Mouse (Mus musculus): ENCODE data around the gene Gm49387.
A peak's percentile ranks its signal among the peaks of the same experiment; 100 is the strongest.

The Gm49387 gene

DNA sequence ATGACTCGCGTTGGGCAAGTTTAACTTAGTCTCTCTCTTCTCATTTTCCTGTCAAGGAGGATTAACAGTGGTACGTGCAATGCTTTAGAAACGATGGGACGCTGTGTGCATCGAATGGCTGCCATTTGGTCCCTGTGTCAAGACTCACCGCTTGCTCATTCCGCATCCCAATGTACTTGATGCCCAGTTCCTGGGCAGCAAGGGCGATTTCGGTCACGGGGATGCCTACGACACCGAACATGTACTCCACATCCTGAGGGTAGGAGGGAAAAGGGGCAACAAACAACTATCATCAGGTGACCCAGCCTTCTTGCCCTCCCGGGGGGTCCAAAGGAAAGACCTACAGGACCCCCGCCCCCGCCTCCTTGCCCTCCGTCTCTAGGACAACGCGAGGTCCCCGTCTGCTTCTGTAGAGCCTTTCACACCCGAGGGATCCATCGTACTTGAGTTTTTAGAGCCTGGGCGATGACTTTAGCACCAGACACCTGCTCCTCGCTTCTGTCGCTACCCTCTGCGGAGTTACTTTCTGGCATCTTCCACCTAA, at the start of gene Gm49387:
TSS of gene Gm49387 (minus strand) at position 533 of the 544 bp plus-strand sequence.
- no peak for DNase-seq

DNA sequence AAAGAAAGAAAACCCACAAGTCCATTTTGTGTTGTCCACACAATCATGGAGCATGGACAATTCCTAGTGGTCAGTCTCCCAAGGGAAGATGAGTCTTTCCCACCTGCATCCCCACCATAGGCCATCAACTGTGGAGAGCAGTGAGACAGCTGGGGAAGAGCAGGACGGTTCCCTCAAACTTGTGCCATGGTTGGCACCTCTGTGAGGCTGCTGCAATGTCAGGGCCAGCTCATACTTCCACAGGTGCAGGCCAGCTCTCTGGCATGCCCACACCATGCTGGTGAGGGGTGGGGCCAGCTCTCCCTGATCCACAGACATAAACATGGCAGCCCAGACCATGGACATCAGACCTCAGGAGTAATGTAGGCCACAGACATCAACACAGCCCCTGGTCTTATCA, 45.6 kb upstream of the Gm49387 start:
- no peak for DNase-seq

DNA sequence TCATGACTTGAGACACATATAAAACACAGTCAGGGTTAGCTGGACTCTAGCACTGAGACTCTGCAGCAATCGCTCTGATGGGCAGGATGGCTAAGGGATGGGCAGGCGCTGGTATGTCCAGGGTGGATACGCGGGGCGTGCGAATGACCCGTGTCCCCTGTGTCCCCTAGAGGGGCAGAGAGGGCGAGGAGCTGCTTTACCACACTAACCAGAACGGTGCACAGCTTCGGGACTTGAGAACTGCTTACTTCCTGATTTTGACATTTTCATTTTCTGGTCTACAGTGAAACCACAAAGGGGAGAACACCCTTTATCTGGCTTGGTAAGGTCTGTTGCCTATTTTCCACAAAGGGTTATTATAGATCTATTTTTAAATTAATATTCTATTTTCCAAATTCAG, 45.0 kb upstream of the Gm49387 start:
- DNase-seq, result no peak

DNA sequence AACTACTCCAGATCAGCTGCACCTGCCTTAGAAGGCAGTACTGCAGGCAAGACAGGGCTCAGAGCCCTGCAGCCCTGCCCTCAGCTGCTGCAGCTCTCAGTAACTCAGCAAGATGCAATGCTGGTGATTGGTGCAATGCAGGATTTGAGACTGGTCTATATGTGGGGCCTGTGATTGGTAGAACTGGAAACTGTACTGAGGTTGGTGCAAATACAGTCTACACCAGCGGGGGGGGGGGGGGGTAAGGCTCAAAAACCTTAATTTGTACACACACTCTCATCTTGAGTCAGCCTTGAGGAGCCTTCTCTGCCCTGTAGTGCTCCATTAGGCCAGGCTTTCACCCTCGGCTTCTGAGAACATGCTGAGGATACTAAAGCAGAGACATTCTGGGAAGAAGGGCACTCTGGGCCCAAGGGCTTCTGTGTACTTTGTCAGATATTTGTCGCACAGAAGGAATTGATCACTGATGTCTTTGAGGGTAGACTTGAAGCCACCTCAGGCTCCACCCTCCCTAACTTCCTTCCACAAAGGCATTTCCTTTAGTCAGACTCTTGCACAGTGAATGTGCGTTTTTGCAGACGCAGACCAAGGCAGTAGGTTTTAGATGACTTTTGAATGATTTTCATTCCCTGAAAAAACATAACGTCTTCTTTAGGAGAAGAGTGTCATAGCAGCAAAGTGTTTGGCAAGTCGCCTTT, 43.8 kb upstream of the Gm49387 start:
- no peak for DNase-seq

DNA sequence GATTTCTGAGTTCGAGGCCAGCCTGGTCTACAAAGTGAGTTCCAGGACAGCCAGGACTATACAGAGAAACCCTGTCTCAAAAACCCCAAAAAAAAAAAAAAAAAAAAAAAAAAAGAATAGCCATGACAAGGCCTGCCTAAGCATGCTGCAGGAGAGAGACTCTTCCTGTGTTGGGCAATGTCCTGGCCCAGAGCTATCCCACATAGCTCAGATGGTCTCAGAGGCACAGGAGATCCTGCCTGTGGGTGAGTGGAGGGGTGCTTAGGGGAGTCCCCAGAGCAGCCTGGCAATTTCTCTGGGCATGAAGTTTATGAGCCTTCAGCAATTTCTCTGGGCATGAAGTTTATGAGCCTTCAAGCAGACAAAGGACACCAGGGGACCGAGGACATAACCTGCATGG, 42.9 kb upstream of the Gm49387 start:
- DNase-seq, result no peak

DNA sequence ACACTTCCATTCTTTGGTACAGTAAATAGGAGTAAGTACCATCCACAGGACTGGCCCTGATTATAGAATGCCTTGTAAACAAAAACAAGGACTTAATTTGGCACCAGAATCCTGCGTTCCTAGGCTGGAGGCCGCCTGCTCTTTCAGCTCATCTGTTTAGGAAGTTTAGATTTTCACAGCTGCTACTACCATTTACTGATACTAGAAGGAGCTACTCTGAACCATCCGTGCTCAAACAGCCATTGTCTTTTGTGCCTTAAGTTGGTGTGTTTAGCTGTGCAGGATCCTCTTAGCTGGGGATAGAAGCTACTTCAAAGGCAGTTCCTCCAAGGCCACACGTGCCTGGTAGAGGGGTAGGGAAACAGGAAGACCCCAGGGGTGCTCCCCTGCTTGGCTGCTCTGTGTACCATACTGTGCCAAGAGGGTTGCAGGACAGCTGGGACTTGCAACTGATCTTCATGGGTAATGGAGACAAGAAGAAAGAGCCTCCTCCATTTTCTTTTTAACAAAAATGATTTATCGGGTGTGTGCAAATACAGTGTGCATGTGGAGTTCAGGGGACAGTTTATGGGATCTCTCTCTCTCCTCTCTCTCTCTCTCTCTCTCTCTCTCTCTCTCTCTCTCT, 41.4 kb upstream of the Gm49387 start:
- DNase-seq, result no peak

DNA sequence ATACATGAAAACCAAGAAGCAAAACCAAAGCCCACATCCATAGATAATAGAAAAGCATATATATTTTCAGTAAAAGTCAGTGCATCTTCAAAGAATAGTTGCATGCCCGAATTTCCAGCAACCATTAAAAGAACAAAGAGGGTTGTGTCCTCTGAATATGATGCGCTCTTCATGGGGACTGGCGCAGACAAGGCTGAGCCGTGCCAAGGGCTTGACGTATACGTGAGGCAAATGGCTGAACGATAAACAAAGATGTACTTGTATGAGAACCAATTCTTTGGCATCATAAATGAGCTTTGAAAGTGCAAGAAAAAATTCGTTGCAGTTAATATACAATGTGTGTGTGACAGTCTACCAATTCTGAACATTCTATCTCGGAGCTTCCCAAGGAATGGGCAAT, 40.6 kb upstream of the Gm49387 start:
- peak; percentile 73 for DNase-seq

DNA sequence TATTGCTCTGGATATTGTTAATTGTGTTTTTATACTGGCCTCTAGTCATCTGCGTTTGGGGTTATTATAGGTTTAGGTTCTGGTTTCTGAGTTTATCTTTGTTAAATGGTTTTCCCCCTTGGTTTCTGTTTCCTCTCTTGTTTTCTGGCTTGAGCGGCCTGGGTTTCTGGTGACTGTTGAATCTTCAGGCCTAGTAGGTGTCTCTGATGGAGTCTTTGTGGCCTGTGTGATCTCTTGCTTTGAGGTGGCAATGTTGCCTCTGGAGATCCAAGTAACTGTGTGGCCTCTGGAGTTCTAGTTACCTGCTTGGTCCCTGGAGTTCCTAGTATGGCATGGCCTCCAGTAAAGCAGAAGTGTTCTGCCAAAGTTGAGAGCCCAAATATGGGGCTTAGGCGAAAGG, 40.0 kb upstream of the Gm49387 start:
- DNase-seq, result no peak

DNA sequence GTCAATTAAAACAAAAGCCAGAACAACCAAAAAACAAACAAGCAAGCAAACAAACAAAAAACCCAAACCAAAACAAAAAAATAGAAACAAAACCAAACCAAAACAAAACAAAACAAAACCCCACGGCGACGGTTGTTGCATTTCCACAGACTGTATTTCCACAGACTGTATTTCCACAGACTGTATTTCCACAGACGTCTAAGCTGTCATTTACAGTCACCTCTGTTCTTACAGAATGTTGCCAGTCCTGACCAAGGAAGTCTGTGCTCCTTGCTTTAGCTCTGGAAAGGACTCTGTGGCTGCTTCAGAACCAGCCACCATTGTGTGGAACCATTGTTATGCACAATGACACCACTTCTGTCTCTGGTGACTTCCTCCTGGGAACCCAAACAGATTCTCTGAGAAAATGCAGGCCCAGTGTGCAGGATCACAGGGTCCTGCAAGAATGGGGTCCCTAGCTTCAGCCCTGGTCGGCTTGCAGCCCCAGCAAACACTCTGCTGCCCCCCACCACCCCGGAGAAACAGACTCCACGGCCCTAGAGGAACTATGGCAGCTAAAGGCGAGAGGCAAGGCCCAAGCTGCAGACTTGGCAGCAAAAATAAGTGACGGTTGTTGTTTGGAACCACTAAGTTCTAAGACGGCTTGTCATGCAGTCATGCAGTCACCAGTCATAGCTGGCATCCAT, 31.1 kb upstream of the Gm49387 start:
- no peak for DNase-seq

DNA sequence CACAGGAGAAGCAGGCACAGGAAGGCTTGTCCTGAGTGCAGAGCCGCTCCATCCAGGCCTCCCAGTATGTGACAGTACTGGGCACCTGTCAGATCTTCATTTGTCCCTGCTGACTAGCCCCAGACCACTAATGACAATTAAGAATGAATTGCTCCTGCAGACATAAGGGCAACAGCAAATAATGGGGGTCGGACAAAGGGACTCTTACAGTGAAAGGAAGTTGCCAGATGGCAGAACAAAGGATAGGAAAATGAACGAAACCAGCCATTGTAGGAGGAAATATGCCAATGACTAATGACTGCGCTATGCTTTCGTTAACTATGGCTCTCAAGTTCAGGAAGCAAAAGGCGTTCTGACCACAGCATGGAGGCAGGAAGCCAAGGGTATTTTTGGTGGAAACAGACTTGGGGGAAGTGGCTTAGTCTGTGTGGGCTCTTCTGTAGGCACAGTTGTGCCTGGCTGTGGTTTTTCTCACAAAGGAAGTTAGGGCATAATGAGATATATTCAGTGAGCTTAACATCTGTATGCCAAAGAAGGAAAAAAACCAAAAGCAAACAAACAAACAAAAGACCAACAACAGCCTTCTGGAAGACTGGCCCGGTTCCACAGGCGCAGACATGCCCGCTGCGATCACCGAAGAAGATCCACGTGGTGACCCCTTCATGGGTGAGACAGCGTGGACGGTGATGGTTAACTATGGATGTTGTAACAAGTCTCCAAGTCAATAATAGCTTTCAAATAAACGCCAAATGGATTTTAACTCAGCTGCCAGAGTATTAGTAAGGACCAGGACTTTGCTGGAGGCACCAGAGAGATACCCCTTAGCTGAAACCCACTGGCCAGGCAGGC, 29.2 kb upstream of the Gm49387 start:
- DNase-seq, result peak; percentile 72

DNA sequence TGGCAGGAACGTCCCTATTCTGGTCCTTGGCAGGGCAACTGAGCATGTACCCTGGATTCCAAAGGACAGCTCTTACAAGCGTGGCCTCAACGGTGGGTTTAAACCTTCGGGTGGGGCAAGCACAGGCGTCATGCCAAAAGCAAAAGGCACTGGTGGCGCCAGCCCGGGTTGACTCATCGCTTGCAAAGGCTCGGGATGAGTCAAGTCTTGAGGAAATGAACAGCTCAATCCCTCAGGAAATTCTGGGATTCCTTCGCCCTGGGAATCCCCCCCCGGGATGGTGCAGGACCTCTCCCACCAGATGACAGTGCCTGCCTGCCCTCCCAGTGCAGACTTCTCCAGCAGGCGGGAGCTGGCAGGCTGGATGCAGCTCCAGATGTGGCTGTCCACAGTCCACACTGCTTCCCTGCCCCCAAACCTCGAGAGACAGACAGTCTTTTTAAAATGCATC, 28.5 kb upstream of the Gm49387 start:
- DNase-seq, result peak; percentile 70

DNA sequence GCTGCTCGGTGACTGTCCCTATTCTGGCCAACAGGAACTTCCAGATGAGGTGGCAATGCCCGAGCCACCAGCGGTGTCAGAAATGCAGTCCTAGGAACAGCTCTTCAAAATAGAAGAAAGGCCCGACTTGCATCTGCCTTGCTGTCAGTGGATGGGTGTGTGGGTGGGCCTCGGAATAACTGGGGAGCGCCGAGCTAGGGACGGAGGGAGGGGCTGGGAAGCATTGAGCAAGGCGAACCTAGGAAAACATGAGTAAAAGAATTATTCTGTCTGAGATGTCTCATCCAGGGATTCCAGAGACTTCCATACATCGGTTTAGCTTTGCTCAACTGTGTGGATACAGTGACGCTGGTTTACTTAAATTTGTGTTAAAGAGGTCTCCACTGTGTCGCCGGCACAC, 27.6 kb upstream of the Gm49387 start:
- DNase-seq, result peak; percentile 64

DNA sequence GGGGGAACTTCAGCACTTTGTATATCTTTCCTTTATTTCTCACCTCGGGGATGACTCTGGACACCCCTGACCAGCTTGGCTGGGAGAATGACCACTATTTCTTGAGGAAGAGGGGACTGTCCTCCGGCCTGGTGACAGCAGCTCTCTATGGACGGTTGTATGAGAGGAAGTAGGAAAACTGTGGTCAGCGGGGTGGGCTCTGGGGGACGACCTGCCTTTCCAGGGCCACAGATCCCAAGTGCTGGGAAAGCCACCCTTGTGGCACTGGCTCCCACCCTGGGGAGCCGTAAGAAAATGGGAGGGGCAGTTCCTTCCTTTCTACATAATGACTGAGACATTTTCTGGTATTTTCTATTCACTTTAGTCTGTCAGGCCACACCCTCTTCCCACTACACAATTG, 27.1 kb upstream of the Gm49387 start:
- no peak for DNase-seq

DNA sequence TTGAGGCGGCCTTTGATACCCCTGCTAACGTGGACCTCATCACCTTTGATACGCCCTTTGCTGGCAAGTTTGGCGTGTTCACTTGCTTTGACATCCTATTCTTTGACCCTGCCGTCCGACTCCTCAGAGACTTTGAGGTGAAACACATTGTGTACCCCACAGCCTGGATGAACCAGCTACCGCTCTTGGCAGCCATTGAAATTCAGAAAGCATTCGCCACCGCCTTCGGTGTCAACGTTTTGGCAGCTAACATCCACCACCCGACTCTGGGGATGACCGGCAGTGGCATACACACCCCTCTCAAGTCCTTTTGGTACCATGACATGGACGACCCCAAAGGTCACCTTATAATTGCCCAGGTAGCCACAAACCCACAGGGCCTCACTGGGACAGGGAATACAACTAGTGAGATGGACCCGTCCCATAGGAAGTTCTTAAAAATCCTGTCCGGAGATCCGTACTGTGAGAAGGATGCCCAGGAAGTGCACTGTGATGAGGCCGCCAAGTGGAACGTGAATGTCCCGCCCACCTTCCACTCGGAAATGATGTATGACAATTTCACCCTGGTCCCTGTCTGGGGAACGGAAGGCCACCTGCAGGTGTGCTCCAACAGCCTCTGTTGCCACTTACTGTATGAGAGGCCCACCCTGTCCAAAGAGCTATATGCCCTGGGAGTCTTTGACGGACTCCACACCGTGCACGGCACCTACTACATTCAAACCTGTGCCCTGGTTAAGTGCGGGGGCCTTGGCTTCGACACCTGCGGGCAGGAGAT, 26.4 kb upstream of the Gm49387 start:
- DNase-seq, result no peak

DNA sequence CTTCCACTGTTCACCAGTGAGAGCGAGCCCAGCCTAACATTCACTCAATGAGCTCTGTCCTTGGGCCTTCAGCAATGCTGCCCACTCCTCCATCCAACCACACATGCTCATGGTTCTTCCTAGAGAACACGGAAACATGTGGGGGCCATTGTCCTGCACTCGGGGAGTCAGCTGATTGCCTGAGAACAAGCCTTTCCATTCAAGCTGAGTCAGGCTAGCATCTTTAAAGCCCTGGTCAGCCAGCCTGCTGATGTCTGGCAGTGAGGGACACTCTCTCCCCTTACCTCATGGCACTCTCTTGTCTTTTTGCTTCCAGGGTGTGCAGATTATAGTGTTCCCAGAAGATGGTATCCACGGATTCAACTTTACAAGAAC, 24.9 kb upstream of the Gm49387 start:
- DNase-seq, result peak; percentile 65

DNA sequence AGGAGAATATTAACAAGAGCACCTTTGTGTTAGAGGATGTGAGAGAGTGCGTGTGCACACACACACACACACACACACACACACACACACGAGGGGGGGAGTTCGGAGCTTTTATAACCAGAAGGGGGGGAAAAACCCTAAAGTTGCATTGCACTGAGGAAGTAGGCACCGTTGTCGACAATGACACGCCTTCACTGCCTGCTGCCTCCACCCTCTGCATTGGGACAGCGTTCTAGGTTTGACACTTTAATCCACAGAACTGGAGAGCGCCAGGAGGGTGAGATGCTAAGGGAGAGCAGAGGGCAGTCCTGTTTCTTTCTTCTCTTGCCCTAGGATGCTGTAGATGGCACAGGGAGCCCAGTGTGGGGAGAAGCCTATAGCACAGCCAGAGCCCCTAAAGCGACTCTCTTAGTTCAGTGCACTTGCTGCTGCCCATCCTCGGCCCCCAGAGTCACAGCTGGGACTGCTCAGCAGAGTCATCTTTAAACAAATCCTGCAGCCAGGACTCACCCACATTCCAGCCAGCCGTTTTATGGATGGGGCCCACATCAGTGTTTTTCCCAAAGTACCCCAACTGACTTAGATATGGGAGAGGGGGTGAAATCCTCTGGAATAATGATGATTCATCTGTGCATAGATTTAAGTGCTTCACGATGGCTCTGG, 24.4 kb upstream of the Gm49387 start:
- DNase-seq, result no peak

DNA sequence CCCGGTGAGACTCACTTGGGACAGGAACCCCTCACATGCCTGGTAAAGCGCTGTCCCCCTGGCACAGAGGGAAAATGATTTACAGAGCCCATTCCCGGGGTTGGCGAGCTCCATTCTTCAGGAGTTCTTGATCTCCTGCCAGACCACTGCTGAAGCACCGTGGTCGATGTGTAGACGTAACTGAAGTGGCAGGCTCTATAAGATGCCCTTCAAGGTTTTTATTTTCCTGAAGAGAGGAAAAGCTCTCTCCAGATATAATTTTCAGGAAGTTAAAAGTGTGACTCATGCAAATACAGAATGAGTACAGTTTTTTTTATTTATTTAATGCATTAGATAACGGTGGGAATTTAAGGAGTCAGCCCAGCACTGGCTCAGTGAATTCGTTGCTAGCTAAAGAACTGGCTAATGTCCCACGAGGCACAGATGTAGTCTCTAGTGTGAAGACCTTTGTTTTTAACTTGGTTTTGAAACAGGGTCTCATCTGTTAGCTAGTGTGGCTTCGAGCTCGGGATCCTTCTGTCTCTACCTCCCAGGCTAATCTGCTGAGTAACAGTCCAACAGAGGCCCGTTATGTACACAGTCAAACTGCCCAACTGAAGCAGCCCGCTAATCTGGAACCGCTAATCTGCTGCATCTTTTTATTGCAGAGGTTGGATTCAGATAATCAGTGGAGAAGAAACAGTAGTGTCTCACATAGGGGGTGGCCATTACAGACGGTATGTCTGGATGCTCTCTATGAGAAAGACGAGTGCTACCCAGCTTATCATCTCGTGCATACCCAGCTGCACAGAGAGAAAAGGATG, 23.6 kb upstream of the Gm49387 start:
- no peak for DNase-seq

DNA sequence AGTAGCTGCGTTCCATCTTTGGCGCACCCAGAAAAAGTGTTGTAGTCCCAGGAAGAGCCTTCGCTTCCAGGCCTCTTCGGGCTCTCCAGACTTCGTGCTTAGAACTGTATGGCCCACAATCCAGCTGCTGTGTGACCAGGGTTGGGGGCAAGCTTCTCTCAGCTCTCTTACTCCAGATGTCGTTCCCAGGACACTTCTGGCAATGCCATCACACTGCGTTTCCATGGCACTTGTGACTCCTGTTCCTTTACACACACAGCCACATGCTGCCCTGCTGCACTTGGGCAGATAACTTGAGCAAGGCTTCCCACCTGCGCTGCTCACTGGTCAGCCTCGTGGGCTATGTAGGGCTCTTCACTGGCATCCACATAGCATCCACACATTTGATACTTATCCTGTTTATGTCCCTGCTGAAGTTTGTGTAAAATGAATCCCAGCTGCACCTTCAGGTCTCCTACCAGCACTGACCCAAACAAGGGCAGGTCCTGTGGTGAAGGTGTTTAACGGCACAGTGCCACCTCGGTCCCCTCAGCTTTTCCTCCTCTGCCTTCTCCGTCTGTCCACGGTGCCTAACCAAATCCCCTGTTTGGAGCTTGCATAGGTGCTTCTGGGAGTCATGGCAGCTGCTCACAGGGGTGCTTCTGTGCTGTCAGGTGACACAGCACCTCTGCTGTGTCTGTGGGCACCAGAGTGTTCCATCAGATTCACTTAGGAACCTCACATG, 22.9 kb upstream of the Gm49387 start:
- no peak for DNase-seq

DNA sequence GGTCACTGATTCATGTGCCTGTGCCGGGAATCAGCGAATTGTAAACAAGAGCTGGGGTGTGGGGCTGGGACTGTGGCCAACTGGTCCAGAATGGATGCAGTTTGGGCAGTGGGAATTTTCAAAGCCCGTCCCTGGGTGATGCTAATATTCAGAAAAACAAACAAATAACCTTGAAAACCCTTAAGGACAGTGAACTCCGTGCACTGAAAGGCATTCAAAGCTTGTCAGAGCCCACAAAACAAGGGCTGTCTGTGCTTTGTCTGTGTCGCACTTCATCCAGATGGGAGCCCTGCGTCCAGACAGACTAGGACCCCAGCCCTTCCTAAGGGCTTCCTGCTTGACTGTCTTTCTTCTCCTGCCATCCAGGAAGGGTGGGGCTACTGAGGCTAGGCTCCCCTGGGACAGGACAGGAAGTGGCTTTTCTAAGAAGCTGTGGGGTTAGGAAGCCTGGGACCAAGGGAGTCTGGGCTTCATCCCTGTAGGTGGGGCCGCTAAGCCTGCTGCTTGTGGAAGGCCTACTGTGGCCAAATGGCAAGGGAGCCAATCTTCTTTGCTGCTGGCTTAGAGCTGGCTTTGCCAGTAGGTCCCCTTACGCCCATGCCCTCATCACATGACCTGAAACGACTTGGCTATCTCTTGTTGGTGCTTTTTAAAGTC, 22.0 kb upstream of the Gm49387 start:
- peak; percentile 55 for DNase-seq
